Mouse (Mus musculus): ENCODE results near the gene Arl3.

DNA sequence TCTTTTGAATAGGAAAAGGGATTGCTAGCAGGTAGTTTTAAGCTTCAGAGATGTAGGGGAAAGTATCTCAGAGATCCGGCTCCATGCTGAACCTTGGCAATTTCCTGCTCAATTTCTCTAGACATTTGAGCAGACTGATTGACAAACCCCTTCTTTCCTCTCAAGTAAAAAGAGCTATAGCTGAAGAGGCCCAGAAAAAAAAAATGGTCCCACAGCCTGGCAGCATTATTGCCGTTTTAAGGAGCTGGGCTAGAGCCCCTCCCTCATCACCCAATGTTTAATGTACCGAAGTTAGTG, 73.5 kb downstream of the Arl3 start:
- TF ChIP-seq CTCF (conservative IDR thresholded peaks at IDR 0.05; ENCODE audit: low read length) (no peak), POU5F1 (IDR thresholded peaks at IDR 0.05; ENCODE audit: borderline replicate concordance, low read length) (no peak), NANOG (IDR thresholded peaks at IDR 0.05; ENCODE audit: borderline replicate concordance, low read length) (no peak)

All from E14TG2a.4 (cell line).